Mouse (Mus musculus): ENCODE measurements at regions not wholly inside any gene's neighbourhood (a gene's known extent, or its start where the extent isn't known, plus 50 kb on each side); places are given as distances from the start of the nearest gene placed in this dataset.
"Not testable (repeated sequence)": the region's sequence is repeated elsewhere in the genome, so short reads cannot be mapped to it uniquely, and the experiment has no call there.

DNA sequence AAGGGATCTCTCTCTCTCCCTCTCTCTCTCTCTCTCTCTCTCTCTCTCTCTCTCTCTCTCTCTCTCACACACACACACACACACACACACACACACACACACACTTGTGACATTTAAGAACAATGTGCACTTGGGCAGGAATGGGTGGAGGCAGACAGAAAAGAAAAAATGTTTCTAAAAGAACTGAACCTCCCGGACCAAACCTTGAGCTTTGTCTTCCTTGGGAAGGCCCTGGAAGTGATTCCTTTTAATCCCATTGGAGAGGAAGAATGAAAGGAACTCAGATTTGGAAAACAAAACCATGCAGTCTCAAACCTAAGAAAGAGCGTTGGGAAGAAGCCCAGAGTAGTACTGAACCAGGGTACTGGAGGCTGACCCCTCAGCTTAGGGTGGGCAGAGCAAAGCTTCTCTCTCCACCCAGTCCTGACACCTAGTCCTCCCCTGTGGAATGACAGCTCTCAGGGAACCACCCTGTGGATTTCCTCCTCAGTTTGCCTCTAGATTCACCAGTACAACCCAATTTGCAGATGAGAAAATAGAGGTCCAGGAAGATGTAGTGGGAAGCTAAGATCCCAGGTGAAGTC lies 152.3 kb upstream of the Rgma start:
- no peak for DNase-seq
- intact Hi-C loops (cut with DNase I), result no loop called here

DNA sequence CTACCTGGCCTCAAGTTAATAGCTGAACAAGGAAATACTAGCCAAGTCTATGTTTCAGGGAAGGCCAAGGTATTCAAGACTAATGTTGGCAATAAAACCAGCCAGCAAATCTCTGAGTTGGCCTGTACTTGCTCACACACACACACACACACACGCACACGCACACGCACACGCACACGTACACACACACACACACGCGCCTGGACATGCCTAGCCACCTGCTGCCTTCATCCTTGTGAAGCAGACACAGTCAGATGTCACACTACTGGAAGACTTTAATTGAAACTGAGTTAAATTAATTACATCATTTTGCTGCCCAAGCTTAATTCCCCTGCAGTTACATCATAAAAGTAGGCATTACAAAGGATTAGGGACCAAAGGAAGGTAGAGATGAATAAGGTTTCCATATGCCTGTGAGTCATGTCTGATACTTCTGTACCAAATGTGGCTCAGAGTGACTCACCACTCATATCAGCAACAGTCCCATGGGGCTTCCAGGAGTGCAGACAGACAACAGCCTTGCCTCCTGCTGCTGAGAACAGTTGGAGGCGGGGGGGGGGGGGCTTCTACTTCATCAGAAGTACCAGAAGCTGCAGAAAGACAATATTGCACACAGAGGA lies 141.7 kb upstream of the Rgma start:
- intact Hi-C loops (cut with DNase I), result no loop called here
- no peak for DNase-seq

DNA sequence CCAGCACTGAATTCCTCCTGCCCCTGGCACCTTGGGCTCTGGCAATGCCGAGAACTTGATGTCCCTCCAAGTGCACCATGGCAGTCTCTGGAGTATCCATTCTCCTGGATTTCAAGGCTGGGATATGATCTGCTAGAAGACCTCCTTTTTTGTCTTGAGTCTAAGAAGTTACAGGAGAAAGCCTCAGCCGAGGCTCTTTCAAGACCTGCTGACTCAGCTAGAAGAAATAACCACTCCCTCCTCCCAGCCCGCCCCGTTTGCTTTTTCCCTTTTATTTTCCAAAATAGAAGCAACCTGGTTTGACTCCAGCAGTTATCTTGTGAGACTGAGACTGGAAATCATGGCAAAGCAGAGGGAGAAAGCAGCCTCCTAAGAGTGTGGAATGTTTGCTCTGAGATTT lies 136.8 kb upstream of the Rgma start:
- peak in 1 of 2 experiments; percentile 8 for DNase-seq
- intact Hi-C loops (cut with DNase I), result no loop called here

DNA sequence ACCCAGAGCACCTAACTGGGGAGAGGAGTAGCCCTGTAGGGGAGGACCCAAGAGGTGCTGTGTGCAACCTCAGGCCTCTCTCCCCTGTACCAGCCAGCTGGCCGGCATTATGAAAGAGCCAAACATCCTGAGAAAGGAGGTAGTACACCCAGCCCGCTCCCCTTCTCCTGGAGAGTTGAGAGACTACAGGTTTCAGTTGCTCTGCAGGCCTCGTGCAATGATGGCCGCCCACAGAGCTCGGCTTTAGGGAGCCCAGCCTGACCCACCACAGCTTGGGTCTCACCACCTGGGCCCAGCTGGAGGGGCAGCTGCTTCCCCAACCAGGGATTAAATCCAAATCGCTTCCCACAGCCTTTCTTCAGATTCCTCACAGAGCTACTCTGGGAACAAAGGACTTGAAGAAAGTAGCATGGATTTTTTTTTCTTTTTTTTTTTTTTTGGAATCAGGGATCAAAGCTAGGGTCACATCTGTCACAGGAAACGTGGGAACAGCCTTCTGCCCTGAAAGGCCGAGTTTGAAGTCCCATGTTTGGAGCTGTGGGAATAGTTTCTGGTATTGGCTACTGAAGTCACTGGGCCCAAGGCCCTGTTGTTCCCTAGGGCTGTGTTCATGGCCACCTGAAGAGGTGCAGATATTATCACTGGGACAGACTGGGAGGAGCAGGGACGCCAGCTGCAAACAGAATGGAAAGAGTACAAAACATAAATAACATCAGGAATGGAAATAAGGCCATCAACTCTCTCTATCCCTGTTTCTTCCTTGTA lies 131.5 kb upstream of the Rgma start:
- peak; percentile 19 to 33 for DNase-seq
- intact Hi-C loops (cut with DNase I), result no loop called here

DNA sequence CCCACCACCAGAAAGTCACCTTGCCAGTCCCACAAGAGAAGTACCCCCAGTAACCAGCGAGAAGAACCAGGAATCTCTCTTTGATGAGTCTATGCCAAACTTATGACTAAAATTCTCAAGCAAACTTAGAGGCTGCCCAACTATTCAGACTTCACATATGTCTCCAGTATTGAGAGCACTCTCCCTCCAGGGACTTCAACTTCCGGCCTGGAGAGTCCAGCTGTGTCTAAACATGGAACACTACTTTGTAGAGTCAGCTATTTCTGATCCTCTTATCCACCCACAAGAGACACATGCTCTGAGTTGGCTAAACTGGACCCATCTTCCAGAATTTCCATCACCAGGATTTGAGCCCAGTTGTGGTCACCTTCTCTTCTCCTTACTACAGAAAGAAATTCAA lies 129.9 kb upstream of the Rgma start:
- intact Hi-C loops (cut with DNase I), result no loop called here

DNA sequence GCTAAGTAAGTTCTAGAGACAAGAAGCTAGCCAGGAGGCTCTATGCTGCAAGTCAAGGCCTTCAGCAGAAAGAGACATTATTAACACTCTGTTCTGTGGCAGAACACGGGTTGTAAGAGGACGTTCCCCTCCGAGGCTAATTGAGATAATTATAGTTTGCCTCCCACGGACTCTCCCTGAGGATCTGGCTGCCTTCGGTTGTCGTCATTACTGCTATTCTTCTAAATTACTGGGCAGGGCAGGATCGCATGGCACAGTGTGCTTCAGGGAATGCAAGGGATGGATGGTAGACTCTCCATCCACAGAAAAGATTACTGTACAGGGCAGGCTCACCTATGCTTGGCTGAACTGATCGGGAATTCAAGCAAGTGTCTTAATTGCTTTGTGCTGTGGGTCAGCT lies 124.7 kb upstream of the Rgma start:
- no peak for DNase-seq
- intact Hi-C loops (cut with DNase I), result no loop called here

More for the DNA sequence above, 129.9 kb upstream of the Rgma start:
- peak in 1 of 2 experiments; percentile 17 for DNase-seq

DNA sequence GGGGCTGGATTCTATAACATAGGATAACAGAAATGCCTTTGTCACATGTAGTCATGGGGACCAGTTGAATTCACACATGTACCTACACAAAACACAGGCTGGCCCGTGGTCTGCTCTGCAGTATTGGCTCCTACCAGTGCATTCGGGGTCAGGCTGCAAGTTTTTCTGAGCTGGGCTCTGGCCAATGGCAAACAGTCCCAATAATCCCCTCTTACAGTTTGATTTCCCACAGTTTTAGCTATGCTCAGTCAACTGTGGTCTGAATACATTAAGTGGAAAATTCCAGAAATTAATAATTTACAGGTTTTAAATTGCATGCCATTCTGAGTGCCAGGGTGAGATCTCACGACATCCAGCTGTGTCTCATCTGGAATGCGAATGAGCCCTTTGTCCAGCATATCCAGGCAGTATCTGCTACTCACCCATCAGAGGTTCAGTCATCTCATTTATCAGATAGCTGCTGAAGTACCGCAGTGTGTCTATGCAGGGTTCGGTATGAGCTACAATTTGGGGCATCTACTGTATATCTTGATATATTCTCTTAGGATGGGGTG lies 124.0 kb upstream of the Rgma start:
- intact Hi-C loops (cut with DNase I), result no loop called here
- DNase-seq, result no peak

DNA sequence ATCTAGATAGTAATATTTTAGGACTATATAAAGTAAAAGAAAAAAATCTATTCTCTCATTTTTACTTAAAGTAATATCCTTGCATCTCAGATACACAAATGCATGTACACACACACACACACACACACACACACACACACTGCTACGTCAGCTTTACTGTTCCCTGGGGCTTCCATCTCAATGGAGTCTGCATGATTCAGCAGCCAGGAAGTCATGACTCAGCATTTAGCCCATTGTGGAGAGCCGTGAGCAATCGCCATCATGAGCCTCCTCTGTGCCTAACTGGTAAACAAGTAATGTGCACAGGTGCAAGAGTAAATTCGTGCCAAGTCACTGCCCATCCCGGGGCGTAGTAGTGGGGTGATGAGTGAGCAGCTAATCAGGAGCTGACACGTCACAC lies 120.3 kb upstream of the Rgma start:
- DNase-seq; intact Hi-C loops (cut with DNase I): not testable (repeated sequence)

DNA sequence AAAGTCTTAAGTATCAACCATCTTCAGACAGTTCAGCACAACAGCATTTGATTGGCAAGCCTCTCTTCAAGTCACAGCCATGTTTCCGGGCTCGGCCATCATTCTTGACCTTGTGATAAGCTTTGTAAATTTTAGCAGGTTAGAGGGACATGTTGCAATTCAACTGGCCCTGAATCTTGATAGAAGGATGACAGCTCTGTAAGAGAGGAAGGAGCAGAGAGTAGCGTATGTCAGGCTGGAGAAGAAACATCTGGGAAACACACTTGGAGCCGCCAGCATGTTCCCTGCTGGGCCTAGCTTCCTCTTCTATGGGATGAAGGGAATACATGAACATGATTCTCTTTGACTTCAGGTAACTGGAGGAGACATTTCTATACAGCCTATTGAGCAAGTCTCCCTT lies 115.2 kb upstream of the Rgma start:
- DNase-seq, result no peak
- intact Hi-C loops (cut with DNase I), result no loop called here

DNA sequence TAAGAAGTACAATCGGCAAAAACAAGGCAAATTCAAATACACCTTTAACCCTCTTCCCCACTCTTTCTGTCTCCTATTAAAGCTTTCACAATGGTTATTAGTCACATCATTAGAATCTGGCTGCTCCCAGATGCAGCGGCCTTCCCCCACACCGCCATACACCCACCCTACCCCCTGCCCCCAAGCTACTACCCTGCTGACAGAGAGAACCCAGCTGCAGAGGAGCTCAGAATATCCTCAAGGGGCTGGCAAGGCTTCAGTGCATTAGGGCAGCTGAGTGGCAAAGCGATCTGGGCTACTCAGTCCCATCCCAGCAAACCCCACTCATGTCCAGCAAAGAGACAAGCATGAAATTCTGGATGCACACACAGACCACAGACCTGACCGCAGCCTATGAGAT lies 113.6 kb upstream of the Rgma start:
- intact Hi-C loops (cut with DNase I), result no loop called here
- DNase-seq, result no peak

DNA sequence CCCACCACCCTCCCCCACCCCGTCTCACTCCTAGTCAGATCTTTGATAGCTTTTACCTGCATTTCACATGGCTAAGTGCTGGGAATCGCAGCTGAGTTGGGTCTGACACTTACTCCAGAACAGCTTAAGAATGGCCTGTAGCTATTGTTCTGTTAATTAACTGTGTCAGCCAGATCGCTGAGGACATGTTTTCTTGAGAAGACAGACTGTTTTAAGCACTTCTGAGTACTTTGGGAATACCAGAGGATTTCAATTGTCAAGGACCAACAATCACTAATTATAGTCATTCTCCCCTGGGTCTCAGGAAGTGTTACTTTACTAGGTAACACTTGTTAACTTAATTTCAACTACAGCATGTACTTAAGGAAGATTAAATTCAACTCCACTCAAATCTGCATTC lies 112.8 kb upstream of the Rgma start:
- intact Hi-C loops (cut with DNase I), result no loop called here
- no peak for DNase-seq

DNA sequence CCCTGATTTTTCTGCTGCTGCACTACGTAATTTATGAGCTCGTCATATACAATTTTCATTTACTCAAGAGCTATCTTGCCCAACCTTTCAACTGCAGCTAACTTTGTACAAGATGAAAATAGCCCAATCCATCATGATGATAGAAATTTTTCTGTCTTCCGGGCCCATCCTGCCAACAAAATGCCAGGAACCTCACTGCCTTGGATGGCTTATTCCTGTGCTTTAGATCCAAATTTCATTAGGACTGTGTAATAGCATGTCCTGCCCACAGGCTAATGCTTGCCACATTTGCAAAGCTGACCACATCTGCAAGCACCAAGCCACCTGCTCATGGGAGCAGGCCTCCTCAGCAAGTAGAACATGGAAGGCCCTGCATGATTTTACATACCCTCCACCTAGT lies 105.7 kb upstream of the Rgma start:
- intact Hi-C loops (cut with DNase I), result loop anchor here (10.0 kb wide), 1 partner anchor 235 kb away; no protein-coding TSS in a partner anchor

DNA sequence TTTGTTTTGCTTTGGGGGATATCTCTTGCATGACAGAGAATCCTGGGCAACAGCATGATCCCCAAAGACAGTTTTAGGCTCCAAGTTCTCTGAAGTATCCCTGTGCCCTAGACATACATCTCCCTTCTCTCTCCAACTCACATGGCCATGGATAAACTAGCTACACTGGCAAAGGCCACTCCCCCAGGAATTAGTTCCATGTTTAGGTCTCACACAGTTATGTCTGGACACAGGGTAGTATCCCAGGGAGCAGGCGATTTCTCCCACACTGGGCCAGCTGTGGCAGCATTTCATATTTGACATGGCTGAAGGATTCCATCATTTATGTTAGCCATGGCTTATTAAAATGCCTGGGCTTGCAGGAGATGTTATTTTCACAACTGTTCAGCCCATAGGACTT lies 102.5 kb upstream of the Rgma start:
- intact Hi-C loops (cut with DNase I), result loop anchor here (10.0 kb wide), 1 partner anchor 238 kb away; no protein-coding TSS in a partner anchor
- DNase-seq, result no peak

More for the DNA sequence above, 105.7 kb upstream of the Rgma start:
- no peak for DNase-seq

DNA sequence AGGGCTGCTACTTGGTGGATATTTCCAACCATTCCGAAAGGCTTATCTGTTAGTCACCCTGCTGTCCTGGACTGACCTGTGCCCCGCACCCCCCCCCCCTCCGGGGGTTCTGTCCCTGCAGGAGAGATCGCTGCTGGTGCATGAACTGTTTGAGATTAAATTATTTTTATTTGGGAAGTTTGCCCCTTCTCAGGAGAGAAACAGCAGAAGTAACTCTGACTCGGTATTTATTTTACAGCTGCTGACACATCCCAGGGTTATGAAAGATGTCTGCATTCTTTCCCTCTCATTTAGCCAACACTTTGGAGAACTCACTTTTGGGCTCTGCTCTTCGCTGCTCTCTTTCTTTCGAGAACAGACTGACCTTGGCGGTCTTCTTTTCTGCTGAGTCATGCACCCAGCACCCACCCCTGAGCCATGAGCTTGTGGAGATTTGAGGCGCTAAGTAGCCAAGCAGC lies 99.5 kb upstream of the Rgma start:
- DNase-seq, result peak; percentile 59 to 62
- intact Hi-C loops (cut with DNase I), result loop anchor here (1.0 to 10.0 kb wide), 2 partner anchors 99 to 241 kb away; partner anchors contain the start of gene Rgma

DNA sequence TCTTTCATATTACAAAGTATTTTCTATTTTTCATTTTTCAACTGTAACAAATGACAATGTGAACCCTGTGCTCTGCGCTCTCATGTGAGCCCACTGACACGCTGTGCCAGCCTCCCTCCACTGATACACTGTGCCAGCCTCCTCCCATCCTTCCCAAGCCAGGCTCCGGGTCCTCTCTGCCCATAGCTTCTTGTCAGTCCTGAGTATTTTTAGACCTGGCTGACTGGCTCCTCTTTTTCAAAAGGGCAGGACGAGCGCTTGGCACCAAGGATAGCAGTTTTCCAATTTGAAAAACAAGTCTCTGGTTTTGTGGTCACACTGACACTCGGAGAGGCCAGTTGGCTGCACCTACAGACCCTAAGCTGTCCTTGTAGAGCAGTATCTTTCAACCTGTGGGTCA lies 96.7 kb upstream of the Rgma start:
- peak; percentile 24 to 45 for DNase-seq
- intact Hi-C loops (cut with DNase I), result loop anchor here (10.0 kb wide), 1 partner anchor 244 kb away; no protein-coding TSS in a partner anchor

DNA sequence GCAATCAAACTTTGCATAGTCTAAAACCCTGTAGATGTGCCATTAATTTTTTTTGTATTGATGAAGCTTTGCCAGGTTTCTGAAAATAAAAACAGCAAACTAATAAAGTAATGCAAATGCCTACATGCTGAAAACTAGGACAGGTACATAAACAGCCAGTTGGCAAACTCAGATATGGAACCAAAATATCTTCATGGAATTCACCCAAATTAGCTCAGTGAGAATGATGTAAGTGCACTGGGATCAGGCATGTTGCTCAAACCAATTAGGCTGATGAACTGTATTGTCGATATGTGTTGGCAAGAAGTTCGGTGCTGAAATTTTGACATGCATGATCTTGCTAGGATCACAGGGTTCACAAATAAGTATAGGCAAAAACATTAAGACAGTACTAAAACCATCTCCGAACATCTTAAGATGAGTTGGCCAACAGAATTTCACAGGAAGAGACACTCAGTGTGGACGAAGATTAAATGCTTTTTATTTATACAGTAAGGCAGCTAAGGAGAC lies 95.3 kb upstream of the Rgma start:
- no peak for DNase-seq
- intact Hi-C loops (cut with DNase I), result loop anchor here (10.0 kb wide), 1 partner anchor 245 kb away; no protein-coding TSS in a partner anchor

DNA sequence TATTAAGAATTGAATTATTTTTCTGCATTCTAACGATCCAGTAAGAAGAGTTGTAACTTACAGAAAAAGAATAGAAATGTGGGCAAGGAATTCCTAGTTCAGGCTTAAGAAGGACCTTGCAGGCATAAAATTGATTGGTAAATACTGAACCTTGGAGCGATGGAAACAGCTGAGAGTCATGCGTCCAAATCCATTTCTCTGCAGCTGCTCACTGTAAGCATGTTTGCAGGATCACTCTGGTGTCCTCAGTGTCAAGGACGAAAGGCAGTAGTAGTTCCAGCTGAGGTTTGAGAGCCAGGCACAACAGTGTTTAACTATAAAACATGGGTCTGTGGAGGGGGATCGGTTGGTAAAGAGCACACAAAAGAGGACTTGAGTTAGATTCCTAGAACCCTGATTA lies 89.1 kb upstream of the Rgma start:
- no peak for DNase-seq
- intact Hi-C loops (cut with DNase I), result no loop called here

DNA sequence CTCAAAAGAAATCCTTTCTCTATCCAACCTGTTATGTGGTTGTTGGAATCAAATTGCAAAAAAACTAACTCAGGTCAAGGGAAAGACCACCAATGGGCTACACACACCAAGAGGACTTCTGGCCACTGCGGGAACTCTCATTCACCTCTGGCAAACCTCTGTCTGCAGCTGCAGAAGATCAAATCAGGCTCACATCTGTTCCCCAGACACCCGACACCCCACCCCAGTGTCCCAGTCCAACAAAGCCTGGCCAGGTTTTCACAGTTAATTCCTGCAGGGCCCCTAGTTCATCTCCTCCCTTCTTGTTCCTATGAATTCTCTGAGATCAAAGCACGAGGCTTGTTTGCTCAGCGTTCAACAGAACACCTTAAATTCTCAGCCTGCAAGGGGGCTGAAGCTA lies 82.0 kb upstream of the Rgma start:
- DNase-seq, result no peak

DNA sequence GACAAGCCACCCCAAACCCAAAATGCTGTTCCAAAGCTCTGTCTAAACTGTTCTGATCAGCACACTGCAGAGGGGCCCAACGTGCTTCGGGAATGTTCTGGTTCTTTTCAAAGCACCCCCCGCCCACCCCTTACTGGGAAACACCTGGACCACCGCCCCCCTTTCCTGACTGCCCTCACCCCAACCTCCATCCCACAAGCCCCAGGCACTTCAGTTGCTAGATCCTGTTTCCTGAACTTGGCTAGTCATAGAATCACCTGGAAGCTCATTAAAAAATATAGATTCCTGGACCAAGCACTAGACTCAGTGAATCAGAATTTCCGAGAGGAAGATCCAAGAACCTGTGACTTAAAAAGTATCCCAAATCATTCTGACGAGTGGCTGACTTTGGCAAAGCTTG lies 80.9 kb upstream of the Rgma start:
- no peak for DNase-seq
- intact Hi-C loops (cut with DNase I), result no loop called here

More for the DNA sequence above, 82.0 kb upstream of the Rgma start:
- intact Hi-C loops (cut with DNase I), result no loop called here

DNA sequence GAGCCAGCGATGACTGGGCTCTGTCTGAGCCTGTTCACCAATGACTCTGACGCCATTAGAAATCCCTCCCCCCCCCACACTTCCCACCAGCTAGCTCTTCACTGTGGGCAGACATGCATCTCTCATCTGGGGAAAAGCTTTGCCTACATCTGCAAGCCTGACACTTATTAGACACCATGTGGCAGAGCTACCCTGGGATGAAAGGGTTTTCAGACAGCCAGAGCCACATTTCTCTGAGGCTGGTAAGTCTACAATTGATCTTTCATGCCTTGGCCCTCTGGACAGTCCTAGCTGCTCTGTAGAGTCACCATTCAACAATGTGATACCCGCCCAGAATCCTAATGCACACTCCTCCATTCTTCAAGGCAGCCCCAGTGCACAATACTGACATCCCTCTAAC lies 72.8 kb upstream of the Rgma start:
- no peak for DNase-seq
- intact Hi-C loops (cut with DNase I), result no loop called here

DNA sequence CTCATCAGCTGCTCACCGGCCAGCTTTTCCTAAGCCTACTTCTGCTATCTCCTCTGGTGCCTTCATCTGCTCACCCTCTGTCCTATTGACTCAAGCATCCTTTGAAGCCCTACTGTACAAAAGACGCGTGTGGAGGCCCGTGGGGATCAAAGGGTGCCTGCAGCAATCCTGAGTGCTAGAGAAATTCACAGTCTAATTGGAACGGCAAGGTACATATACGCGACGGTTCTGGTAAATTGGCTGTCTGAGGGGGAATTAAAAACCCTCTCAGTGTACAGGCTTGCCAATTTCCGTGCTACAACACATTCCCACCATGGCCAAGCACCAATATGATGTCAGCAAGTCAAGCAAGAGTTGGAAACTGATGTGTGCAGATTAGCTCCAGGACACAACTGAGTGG lies 71.5 kb upstream of the Rgma start:
- intact Hi-C loops (cut with DNase I), result no loop called here
- DNase-seq, result no peak
